Mouse (Mus musculus): ENCODE results near the gene Slc9a6. TPM values are rescaled to one million over a fixed set of nuclear protein-coding genes. Genes with fewer than 3 reads are reported as not detected.

The Slc9a6 gene
- total RNA-seq, 2 experiments from 2014 or later: 27.8 to 31.0 TPM

GRCm38 (mm10) chrX:56663377-56663776 is 53.8 kb downstream of the Slc9a6 start:
- DNase-seq (ENCODE audit: low spot score in 2 of 2): no peak

- no peak for DNase-seq (ENCODE audit: low spot score in 2 of 2)
Measured at GRCm38 (mm10) chrX:56665226-56665973, 55.8 kb downstream of the Slc9a6 start.

DNA sequence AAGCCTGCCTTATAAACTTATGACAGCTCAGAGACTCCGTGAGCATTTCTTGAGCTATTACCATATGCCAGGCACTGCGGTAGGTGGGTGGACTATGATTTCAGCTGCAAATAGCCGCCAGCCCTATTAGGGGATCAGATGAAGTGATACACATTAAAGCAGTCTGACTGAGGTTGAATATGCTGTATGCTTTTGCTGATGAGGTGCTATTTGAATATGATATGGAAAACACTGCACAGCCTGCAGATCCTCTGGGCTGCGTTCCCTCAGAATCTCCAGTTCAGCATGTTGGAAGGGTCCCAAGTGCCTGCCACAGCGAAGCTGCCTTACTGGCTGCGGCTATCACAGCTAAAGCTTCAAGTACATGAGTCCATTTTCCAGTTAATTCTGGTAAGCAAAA is 57.7 kb downstream of the Slc9a6 start:
- DNase-seq (ENCODE audit: low spot score in 2 of 2): no peak

DNA sequence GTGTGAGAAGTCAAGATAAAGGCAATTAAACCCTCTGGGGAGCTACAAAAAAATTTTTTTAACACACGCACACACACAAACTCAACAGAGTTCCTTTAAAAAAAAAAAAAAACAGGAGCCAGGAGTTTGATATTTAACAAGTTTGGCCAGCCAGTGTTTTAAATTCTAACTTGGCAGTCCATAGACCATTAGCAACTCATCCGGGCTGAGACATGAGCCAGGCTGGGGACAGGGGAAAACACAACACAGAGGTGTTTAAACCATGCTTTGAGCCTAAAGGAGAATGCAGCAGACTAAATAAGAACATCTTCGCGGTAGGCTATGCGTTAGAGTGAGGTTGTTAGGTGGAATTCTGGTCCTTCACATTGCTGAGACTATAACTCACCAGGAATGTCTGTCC is 58.5 kb downstream of the Slc9a6 start:
- no peak for DNase-seq (ENCODE audit: low spot score in 2 of 2)

GRCm38 (mm10) chrX:56668501-56668900 is 58.9 kb downstream of the Slc9a6 start:
- no peak for DNase-seq (ENCODE audit: low spot score in 2 of 2)

- DNase-seq (ENCODE audit: low spot score in 2 of 2): no peak
Measured at GRCm38 (mm10) chrX:56675556-56675955, 66.0 kb downstream of the Slc9a6 start.

DNA sequence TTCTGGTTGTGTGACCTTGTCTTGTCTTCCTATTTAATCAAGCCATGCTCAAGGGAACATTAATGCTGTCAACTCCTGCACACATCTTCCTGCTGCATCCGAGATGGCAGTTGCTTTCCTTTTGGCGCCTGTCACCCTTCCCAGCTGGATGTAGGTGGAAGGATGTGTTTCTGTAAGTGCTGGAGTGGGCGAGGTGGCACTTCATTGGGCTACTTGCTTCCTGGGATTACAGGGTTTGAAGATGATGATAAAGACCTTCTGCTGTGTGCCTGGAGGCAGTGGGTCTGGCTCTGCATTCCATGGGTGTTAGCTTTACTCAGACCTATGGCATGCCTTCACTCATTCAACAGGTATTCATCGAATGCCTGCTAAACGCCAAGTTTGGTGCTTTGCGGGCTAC is 68.2 kb downstream of the Slc9a6 start:
- no peak for DNase-seq (ENCODE audit: low spot score in 2 of 2)

DNA sequence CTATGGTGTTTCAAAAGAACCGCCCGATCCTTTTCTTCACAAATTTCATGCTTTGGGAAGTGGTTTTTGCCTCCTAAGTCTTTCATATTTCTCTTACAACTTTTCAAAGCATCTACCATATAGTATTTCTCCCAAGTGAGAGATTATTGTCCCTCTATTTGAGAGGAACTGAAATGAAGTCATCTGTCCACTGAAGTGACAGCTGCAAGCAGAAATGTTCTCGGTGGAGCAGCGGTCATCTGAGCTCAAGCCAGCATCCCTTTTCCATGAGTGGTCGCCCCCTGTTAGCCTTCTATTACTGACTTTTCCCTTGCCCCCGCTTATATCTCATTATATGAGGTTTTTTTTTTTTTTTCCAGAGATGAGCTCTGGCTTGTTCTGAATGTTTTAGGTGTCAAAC is 69.5 kb downstream of the Slc9a6 start:
- no peak for DNase-seq (ENCODE audit: low spot score in 2 of 2)

GRCm38 (mm10) chrX:56682156-56682720 is 72.7 kb downstream of the Slc9a6 start:
- no peak for DNase-seq (ENCODE audit: low spot score in 2 of 2)

DNA sequence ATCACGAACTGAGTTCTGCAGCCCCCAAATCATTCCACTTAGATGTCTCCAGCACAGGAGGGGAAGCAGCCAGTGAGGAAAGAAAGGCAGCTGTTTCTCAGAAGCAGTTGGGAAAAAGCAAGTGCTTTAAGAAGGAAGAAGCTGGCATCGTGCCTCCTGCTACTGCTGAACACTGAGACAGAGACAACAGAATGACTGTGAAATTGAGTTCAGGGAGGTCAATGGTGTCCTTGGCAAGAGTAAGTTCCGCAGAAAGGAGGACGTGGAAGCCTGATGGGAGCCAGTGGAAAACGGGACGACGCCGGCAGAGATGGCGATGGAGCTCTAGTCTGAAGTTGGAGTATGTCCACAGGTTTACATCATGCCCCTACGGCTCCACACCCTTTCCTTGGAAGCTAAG is 74.0 kb downstream of the Slc9a6 start:
- DNase-seq (ENCODE audit: low spot score in 2 of 2): no peak

- no peak for DNase-seq (ENCODE audit: low spot score in 2 of 2)
Measured at GRCm38 (mm10) chrX:56692554-56692953, 83.0 kb downstream of the Slc9a6 start.

DNA sequence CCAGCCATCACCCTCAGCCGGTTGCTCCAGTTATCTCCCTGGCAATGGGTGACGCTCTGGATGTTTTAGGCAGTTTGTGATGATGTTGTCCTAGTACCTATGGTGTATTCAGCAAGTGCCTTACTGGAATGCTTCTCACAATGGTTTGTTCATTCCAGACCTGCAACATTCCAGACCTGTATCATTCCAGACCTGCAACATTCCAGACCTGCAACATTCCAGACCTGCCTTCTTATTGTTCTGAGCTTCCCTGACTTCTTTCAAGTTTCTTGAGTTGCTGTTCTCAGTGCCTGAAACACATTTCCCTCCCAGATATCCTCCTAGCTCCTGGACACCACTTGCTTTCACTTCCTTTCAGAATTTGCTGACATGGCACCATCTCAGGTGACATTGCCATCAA is 85.0 kb downstream of the Slc9a6 start:
- no peak for DNase-seq (ENCODE audit: low spot score in 2 of 2)

GRCm38 (mm10) chrX:56697199-56697780 is 87.7 kb downstream of the Slc9a6 start:
- no peak for DNase-seq (ENCODE audit: low spot score in 2 of 2)

DNA sequence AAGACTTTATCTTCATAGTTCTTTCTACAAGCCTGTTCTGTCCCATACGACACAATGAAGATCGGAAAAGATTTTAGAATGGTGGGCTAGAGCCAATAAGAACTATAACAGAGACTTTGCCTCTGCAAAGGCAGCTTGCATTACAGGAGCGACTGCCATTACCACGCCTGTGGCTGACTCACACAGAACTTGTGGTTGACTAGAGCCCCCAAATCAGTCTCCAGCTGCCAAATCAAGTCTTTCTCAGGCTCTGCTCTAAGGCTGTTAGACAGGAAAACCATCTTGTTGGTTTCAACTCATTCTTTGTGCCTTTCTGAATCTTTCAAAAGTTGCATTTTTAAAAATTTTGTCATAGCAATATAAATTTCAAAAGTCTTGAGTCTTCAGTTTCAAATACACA is 88.3 kb downstream of the Slc9a6 start:
- no peak for DNase-seq (ENCODE audit: low spot score in 2 of 2)

DNA sequence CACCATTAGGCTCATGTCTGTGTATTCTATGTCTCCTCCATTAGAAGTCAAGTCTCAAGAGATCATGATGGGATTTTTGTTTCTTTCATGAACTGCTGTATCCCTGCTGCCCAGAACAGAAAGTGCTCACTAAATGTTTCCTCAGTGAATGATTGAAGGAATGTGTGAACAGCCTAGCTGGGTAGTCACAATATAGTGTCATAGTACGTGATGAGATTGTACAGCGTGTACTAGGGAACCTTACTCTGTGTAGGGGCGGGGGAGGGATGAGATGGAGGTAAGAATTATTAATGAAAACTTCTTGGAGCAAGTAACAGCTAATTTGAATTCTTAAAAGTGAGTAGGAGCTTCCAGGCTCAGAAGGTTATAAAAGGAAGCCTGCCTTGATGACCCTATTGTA is 91.7 kb downstream of the Slc9a6 start:
- no peak for DNase-seq (ENCODE audit: low spot score in 2 of 2)

GRCm38 (mm10) chrX:56703965-56704562 is 94.5 kb downstream of the Slc9a6 start:
- no peak for DNase-seq (ENCODE audit: low spot score in 2 of 2)

GRCm38 (mm10) chrX:56708592-56709370 is 99.2 kb downstream of the Slc9a6 start:
- no peak for DNase-seq (ENCODE audit: low spot score in 2 of 2)

DNA sequence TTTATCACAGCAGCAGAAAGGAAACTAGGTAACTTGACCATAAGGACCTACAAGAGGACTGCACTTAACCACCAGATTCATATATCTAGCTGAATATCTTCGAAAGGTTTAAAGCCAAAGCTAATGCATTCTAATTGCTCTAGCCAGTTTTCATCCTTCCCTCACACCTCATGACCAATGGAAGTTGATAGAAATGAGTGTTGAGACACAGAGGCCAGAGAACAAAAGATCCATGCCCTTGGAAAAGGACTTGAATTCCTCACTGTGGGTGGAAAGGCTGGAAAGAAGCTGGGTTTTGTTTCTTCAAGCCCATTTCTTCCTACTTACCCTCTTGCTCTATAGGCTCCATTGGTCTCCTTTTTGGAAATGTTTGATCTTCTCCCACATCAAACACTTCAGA is 101.0 kb downstream of the Slc9a6 start:
- DNase-seq (ENCODE audit: low spot score in 2 of 2): no peak

DNA sequence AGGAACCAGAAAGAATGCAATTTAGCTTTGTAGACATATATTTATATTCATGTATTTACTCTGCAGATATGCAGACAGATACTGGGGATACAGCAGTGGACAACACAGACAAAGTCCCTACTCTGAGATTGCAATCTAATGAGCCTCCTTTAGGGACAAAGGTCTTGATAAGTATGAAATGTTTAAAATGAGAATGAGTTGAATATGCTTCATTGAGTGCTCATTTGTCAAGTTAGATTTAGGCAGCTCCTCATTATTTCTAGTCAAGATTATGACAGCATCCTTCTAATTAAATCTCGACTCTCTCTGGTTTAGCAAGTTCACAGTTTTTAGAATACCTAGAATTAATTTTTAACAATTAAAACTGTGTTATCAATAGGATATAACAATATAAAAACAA is 103.1 kb downstream of the Slc9a6 start:
- DNase-seq (ENCODE audit: low spot score in 2 of 2): no peak
